In genomic region chr19:21001552-21001951, GRCm38 (mm10) we compare ENCODE assay signal across 25 mouse cellular contexts. TPM values are rescaled to one million over a fixed set of nuclear protein-coding genes. Genes with fewer than 3 reads are reported as not detected.
A peak's percentile ranks its signal among the peaks of the same experiment; 100 is the strongest.
DNase-seq lines count a peak whose midpoint lies in the region; ATAC-seq and TF ChIP-seq lines count a peak whose summit lies in the region.
"Had no signal": no experiment of that assay in that cellular context is flagged by ENCODE, and none has a peak within 500 bp of the region (broad histone marks: within the 10 kb centered on the region; RNA-seq: fewer than 3 reads in every experiment).

No protein-coding gene starts in this region.

- TF ChIP-seq CTCF in kidney, adult 2 months (conservative IDR thresholded peaks at IDR 0.05; ENCODE audit: insufficient read depth, insufficient read length, low read depth, low read length) = no peak

- peak; percentile 66 to 76 for DNase-seq in cerebellum, postnatal 10 days
- peak; percentile 53 for DNase-seq in kidney, adult 2 months
- DNase-seq in left cerebral cortex, postnatal 4 days = peak; percentile 3
- DNase-seq in left cerebral cortex, adult 9 months (ENCODE audit: low spot score in 2 of 2) = no peak
- DNase-seq in gonadal fat pad, adult 2 months (ENCODE audit: low read depth) = peak; percentile 33
- no peak for DNase-seq in left cerebral cortex, adult 11 months (ENCODE audit: low spot score)
- DNase-seq: adrenal gland, postnatal 14 days; B cell, adult 2 months; cerebellum, adult 18-20 months; gastrocnemius, adult 2 months; gastrocnemius, postnatal 25 days; heart, adult 18-20 months; heart, postnatal 14 days had no signal

- ATAC-seq in cerebellum, adult (ENCODE audit: insufficient number of reproducible peaks, low FRiP score, low TSS enrichment) = no peak
- no peak for ATAC-seq in kidney, embryonic 15.5 days (replicated peaks; ENCODE audit: low FRiP score)
- ATAC-seq: CD4-positive, CD25-positive, alpha-beta regulatory T cell, adult 4 months; forebrain, embryonic 14.5 days; hindbrain, postnatal 0 days had no signal

- no peak overlapping the region for H3K27ac ChIP-seq in kidney, adult 2 months (ENCODE audit: insufficient read depth, low read depth, low read length)
- H3K27ac ChIP-seq in kidney, embryonic 15.5 days = no peak overlapping the region
- H3K27ac ChIP-seq: embryonic facial prominence, embryonic 10.5 days; forebrain, embryonic 10.5 days; gastrocnemius, adult 2 months; heart, embryonic 10.5 days; heart, embryonic 15.5 days; hindbrain, embryonic 13.5 days; hindbrain, postnatal 0 days had no signal

- H3K4me3 ChIP-seq in kidney, adult 2 months (ENCODE audit: insufficient read depth, low read depth, low read length) = no peak overlapping the region
- no peak overlapping the region for H3K4me3 ChIP-seq in kidney, embryonic 15.5 days (replicated peaks)
- H3K4me3 ChIP-seq: embryonic facial prominence, embryonic 10.5 days; forebrain, embryonic 10.5 days; gastrocnemius, adult 2 months; heart, embryonic 10.5 days; heart, embryonic 15.5 days; hindbrain, embryonic 13.5 days had no signal

- intact Hi-C loops in left cerebral cortex, postnatal 4 days (cut with DNase I) = no loop called here

- no peak for TF ChIP-seq POLR2A in kidney, adult 2 months (IDR thresholded peaks at IDR 0.05; ENCODE audit: low read depth, low read length)

- H3K4me2 ChIP-seq in kidney, embryonic 15.5 days = no peak overlapping the region
- H3K4me2 ChIP-seq: heart, embryonic 15.5 days; hindbrain, embryonic 13.5 days had no signal

- no peaks in the 10 kb centered on the region for H3K9me3 ChIP-seq in kidney, embryonic 15.5 days (replicated peaks)
- H3K9me3 ChIP-seq: embryonic facial prominence, embryonic 10.5 days; forebrain, embryonic 10.5 days; G1E; heart, embryonic 10.5 days; heart, embryonic 15.5 days; hindbrain, embryonic 13.5 days had no signal

- H3K4me1 ChIP-seq in kidney, adult 2 months (ENCODE audit: control insufficient read depth, insufficient read depth, low read length) = no peaks in the 10 kb centered on the region
- H3K4me1 ChIP-seq in kidney, embryonic 15.5 days = no peaks in the 10 kb centered on the region
- H3K4me1 ChIP-seq: embryonic facial prominence, embryonic 10.5 days; forebrain, embryonic 10.5 days; heart, embryonic 10.5 days; heart, embryonic 15.5 days; hindbrain, embryonic 13.5 days had no signal

- no peaks in the 10 kb centered on the region for H3K36me3 ChIP-seq in kidney, adult 2 months (ENCODE audit: control insufficient read depth, insufficient read depth, low read length)
- H3K36me3 ChIP-seq in kidney, embryonic 15.5 days = no peaks in the 10 kb centered on the region
- H3K36me3 ChIP-seq: embryonic facial prominence, embryonic 10.5 days; forebrain, embryonic 10.5 days; G1E; heart, embryonic 10.5 days; heart, embryonic 15.5 days; hindbrain, embryonic 13.5 days had no signal

- no peak overlapping the region for H3K9ac ChIP-seq in kidney, embryonic 15.5 days
- H3K9ac ChIP-seq: heart, embryonic 15.5 days; hindbrain, embryonic 13.5 days had no signal

- no peaks in the 10 kb centered on the region for H3K27me3 ChIP-seq in kidney, adult 2 months (replicated peaks; ENCODE audit: control insufficient read depth, insufficient read depth, low read length)
- H3K27me3 ChIP-seq in kidney, embryonic 15.5 days = no peaks in the 10 kb centered on the region
- H3K27me3 ChIP-seq: heart, embryonic 15.5 days; hindbrain, embryonic 13.5 days had no signal

RNA-seq across cellular contexts. Expression of gene Tmc1, which starts 47.5 kb away (rescaled TPM):
- 0.04 and 0.08 TPM in 2 replicates for polyA plus RNA-seq in kidney, adult 2 months (2012; rRNA removed)
- 0.08 TPM in 1 of 2 replicates, not detected in the other for polyA plus RNA-seq in kidney, embryonic 15.5 days (2015; fragmentation: Nextera tagmentation; extraction: Ambion mirVana)
- total RNA-seq in left cerebral cortex, postnatal 4 days (2021) = under 1 TPM in 1 of 2 experiments, not detected in 1; 0.28 TPM
- polyA plus RNA-seq in gonadal fat pad, adult 2 months (2012; rRNA removed) = 0.12 and 0.29 TPM in 2 replicates
- total RNA-seq: adrenal gland, postnatal 14 days; gastrocnemius, adult 2 months; gastrocnemius, postnatal 25 days; heart, adult 18-20 months; heart, postnatal 14 days; hematopoietic stem cell, adult 5-6 weeks had no signal
- polyA plus RNA-seq: forebrain, embryonic 14.5 days; G1E; heart, embryonic 10.5 days; heart, embryonic 15.5 days had no signal

Comparison
In these comparisons a context has a peak if more than half of its experiments do, and no peak if none do; other contexts are left out.
1. DNase-seq: peak in cerebellum, postnatal 10 days (2 of 2), kidney, adult 2 months (single experiment), left cerebral cortex, postnatal 4 days (single experiment) and gonadal fat pad, adult 2 months (single experiment); none in left cerebral cortex, adult 9 months (0 of 2) and left cerebral cortex, adult 11 months (single experiment).